Mouse (Mus musculus): ENCODE results near the gene Dctn1.

Dctn1 gene

DNA sequence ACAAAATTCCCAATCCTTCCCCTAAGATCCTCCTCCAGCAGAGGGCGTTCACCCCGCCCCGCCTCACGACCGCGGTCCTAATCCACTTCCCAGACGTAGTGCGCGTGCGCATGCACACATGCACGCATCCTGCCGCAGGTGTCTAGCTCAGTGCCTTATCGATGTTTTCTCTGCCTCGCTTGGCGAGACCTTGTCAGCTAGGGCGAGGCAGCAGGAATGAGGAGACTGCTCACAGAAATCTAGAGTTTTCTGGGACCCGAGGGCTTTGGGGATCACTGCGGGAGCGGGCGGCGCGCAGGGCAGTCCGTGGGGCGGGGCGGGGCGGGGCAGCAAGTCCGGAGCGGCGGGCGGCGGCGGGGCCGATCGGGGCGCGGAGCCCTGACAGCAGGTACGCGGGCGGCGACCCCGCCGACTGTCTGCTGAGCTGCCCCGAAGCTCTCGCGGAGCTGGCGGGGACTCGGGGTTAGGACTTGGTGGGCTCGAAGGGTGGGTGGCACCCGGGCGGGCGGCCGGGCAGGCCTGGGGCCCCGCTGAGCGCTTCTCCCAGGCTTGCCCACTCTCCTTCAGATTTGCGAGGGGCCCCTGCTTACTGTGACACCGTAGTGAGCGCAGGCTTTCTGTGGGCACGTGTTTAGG is at the start of gene Dctn1:
Gene Dctn1, plus strand, starts transcription at position 314 of the 636 bp plus-strand sequence.
- peak; percentile 91 to 95 for DNase-seq (ENCODE audit: low spot score in 2 of 2)

DNA sequence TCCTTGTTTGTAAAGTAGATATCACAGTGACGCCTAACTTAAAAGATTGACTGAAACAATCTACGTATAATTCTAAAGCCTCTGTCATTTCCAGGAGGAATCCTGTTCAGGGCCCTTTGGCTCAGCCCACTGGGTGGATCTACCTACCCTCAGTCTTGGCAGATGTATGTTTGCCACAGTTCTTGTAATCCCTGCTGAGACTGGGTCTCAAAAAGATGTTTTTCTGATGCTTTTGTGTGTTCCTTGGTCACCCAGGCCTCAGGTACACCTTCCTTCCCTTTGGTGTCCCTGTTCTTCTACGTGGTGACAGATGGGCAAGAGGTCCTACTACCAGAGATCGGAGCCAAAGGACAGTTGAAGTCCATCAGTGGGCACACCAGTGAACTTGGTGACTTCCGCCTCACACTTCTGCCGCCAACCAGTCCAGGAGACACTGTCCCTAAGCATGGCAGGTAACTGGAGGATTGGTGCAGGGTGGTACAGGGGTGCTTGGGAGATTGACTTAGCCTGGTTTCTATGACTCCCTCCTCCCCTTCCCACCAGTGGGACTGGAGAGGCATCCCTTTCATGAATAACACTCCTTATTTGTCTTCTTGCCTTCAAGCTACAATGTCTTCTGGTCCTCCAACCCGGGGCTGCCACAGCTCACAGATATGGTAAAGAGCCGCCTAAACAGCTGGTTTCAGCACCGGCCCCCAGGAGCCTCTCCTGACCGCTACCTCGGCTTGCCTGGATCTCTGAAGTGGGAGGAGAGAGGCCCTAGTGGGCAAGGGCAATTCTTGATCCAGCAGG is 49.2 kb upstream of the Dctn1 start:
- DNase-seq (ENCODE audit: low spot score in 2 of 2), result no peak

DNA sequence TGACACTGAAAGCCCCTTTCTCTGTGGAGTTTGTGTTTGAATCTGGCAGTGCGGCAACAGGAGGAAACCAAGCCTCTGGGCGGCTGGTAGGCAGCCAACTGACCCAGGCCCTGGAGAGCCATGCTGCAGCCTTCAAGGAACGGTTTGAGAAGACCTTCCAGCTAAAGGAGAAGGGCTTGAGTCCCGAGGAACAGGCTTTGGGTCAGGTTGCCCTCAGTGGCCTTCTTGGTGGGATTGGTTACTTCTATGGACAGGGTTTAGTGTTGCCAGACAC is 48.6 kb upstream of the Dctn1 start:
- DNase-seq (ENCODE audit: low spot score in 2 of 2), result peak in 1 of 2 experiments; percentile 0

DNA sequence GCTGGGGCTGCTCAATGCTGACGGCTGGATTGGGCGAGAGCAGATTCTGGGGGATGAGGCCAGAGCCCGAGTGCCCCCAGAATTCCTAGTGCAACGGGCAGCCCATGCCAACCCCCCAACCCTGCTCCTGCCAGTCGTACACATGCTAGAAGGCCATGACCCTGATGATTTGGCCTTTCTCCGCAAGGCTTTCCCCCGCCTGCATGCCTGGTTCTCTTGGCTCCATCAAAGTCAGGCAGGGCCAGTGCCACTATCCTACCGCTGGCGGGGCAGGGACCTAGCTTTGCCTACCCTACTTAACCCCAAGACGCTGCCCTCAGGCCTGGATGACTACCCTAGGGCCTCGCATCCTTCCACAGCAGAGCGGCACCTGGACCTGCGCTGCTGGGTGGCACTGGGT is 48.1 kb upstream of the Dctn1 start:
- peak in 1 of 2 experiments; percentile 1 for DNase-seq (ENCODE audit: low spot score in 2 of 2)

DNA sequence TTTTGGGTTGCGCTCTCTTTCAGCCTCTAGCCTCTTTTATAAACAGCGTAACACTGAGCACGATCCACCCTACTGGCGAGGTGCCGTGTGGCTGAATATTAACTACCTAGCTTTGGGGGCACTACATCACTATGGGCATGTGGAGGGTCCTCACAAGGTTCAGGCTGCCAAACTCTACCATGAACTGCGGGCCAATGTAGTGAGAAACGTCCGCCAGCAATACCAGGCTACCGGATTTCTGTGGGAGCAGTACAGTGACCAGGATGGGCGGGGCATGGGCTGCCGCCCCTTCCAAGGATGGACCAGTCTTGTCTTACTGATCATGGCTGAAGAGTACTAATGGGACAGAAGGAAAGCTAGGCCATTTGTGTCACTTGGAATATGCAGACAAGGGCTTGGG is 47.4 kb upstream of the Dctn1 start:
- DNase-seq (ENCODE audit: low spot score in 2 of 2), result no peak

DNA sequence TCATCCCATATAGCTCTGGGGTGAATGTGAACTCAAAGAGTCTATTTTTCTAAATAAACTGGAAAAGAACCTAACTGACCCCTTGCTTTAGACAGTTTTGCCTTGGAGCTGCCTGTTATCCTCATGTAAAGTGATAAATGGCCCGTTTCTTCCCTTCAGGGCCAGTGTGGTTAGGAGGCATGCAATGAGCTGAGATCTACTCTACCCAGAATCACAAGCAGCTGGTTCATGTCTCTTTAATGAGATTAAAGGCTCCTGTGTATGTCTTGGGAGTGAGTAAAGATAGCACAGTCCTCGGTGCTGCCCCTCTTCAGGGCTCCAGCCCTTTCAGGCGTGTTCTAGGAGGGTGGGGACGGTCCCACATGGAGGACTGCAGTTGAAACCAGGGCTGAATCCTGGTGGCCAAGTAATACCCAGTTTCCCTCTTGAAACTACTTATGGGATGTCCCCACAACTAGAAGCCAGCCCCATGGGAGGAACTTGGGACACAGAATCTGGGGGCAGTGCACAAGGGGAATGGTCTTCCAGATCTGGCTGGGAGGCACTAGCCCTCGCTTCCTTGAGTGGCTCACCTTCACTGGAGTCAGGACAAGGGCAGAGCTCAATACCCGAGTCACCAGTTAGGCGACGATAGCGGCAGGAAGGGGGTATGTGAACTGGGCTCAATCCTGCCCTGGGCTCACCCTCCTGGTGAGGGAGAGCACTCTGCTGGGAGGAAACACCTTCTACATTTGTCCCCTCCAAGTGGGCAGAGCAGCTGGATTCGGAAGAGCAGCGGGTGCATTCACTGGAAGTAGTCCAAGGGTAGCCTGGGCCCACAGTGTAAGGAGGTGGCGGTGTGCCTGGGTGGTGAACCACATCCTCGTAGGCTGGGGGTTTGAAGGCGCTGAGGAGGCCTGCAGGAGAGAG is 46.6 kb upstream of the Dctn1 start:
- no peak for DNase-seq (ENCODE audit: low spot score in 2 of 2)

DNA sequence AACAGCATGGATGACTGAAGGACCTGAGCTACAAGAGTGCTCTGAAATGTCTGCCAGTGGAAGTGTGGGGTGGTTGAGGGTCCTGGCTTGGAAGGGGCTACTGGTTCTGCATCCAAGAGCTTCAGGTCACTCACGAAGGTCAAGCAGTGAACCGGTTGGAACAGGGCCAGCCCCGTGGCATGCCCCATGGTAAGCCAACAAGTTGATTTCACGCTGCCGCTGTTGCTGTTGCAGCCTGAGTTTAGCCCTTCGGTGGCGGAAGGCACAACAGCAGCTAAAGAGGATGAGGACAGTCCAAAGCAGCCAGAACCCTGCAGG is 46.0 kb upstream of the Dctn1 start:
- DNase-seq (ENCODE audit: low spot score in 2 of 2), result no peak

DNA sequence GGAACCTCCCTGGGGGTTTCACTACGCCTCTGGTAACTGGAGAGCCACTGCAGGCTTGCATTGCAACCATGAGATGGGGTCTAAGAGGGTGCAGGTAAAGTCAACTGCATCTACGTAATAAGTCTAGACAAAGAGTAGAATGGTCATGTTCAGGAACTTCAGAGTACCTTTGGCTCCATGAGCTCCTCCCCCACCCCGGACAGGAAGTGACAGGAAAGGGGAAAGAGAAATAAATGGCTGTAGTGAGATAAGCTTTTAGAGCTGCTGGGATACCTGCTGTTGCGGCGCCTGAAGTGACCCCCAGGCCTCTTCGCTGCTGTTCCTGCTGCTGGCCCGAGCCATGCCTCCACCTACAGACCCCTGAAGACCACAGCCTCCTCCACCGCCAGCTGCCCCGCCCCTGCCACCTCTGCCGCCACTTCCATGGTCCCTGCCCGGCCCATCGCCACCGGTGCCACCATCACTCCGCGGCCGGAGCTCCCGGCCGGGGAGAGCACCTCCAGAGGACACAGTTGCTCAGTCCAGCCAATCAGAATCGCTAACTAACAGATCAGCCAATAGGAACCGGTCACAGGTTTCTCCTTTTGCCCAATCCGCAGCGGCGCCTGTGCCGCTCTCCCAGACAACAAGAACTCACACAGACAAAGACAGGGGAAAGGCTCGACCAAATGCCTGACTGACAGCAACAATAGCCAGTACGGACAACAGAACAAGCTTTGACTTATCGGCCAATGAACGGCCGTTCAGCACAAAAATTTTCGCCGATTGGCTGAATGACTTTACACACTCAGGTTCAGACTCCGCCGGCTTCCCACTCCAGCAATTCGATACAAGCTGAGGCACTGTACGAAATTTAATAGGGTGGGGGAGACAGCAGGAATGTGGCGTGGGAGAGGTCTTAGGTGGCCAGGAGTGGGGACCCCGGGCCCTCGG is 44.5 kb upstream of the Dctn1 start, which contains the start of gene Wbp1:
Gene Wbp1, minus strand, starts transcription at position 630 of the 933 bp plus-strand sequence.
- DNase-seq (ENCODE audit: low spot score in 2 of 2), result peak; percentile 99 to 100

DNA sequence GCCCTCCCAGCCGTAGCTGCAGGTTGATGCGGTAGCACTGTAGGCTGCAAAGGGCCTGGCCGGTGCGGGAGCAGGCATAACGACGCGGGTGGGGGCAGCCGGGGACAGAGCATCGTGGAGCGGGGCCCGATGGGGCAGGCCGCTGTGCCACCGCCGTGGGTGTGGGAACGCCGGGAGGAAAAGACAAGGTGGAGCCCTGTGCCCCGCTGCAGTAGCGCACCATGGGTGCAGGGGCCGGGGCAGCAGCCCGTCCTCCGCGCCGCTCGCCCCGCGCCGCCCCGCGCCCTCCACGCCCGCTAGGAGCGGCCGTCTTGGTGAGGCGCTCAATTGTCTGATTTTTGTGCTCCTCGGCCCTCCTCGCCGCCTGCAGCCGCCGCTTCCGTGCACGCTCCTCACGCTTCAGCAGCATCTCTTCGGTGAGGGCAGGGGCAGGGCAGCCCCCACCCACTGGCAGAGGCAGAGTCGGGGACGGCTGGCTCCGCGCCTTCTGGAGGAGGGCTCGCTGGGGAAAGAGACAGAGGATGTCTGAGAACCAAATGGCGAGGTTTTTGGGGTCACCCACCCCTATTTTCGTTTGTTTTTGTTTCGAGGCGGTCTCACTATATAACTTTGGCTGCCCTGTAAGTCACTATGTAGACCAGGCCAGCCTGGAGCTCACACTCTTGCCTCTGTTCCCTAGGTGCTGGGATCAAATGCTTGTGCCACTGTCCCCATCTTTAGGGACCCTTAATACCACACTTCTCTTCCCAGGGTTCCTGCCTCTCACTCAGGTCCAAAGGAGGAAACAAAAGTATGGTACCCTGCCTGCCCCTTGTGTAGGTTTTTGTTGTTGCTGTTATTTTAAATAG is 43.6 kb upstream of the Dctn1 start:
- no peak for DNase-seq (ENCODE audit: low spot score in 2 of 2)

DNA sequence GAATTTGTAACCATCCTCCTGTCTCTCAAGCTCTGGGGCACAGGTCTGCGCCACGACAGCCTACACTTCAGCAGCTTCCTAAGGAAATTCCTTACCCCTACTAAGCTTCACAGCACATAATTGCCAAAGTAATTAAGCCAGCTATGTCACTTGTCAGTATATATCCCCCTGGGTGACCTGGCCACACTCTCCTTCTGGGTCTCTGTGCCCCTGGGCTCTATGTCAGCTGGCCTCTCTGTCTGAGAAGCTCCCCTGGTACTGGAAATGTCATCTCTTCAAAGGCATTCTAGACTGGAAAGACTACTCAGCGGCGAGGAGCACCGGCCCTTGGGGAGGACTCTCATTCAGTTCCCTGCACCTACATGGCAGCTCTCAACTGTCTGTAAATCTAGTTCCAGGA is 42.8 kb upstream of the Dctn1 start:
- DNase-seq (ENCODE audit: low spot score in 2 of 2), result no peak

DNA sequence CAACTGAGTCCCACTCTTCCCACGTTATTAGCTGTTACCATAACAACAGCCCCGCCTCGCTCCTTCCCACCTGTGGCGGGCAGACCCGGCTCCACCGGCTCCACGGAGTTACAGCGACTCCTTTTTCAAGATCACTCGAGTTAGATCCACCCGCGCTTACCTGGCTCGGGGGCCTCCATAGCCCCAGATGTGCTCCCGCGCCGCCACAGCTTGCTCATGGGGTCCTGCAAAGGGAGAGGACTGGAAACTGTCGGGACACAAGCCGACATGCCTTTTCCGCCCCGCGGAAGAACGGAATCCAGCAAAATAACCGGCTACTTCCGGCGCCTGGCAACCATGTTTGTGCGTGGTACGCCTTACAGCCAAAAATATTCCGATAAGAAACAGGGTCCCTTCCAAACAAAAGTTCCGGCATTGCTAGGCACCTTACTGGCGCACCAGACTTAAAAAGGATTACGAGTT is 40.8 kb upstream of the Dctn1 start:
- peak; percentile 86 to 93 for DNase-seq (ENCODE audit: low spot score in 2 of 2)

DNA sequence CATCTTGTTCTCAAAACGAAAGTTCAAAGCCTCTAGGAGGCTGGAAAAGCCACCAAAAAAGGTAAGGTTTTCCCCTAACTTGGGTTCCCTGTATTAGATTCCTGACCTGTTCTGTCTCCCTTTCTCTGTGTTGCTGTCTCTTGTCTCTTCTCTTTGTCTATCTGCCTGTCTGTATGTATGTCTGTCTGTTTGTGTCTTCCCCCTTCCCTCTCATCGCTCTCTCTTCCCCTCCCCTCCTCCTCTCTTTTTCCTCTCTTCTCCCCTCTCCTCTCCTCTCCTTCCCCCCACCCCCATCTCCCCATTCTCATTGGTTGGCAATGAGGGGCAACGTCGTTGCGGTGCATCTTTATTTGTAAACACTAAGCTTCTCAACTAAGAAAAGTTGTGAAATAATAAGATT is 40.4 kb upstream of the Dctn1 start, which contains the start of gene Ino80b:
Gene Ino80b, minus strand, starts transcription at position 101 of the 400 bp plus-strand sequence.
- no peak for DNase-seq (ENCODE audit: low spot score in 2 of 2)

DNA sequence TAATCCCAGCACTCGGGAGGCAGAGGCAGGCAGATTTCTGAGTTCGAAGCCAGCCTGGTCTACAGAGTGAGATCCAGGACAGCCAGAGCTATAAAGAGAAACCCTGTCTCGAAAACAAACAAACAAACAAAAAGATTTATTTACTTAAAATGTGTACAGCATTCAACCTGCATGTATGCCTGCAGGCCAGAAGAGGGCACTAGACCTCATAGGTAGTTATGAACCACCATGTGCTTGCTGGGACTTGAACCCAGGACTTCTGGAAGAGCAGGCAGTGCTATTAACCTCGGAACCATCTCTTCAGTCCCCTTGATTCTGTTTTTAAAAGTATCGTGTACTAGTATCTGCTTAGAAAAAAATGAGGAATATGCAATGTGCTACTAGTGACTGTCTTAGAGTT is 38.3 kb upstream of the Dctn1 start:
- no peak for DNase-seq (ENCODE audit: low spot score in 2 of 2)

DNA sequence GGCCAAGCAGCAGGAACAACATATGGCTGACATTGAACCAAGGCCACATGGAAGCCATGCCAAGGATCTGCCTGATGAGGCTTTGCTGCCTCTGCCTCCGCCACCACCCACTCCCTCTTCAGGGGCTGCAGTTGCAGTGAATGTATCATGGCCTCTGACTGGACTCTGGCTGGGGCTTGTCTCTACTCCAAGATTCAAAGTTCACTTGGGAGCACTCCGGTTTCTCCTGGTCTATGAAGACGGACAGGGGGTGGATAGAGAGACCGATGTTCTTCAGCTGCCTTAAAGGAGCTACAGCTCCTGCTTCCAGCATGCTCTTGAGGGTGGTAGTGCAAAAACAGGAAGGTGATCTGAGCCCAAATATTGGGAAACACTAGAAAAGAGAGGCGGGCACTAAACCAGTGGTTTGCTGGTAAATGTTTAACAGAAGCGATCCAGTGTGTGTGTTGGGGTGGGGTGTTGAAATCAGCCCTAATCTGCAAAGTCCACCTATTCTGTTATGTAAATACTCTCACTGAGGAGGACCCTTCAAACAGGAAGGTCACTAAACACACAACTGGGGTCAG is 34.2 kb upstream of the Dctn1 start:
- DNase-seq (ENCODE audit: low spot score in 2 of 2), result no peak

DNA sequence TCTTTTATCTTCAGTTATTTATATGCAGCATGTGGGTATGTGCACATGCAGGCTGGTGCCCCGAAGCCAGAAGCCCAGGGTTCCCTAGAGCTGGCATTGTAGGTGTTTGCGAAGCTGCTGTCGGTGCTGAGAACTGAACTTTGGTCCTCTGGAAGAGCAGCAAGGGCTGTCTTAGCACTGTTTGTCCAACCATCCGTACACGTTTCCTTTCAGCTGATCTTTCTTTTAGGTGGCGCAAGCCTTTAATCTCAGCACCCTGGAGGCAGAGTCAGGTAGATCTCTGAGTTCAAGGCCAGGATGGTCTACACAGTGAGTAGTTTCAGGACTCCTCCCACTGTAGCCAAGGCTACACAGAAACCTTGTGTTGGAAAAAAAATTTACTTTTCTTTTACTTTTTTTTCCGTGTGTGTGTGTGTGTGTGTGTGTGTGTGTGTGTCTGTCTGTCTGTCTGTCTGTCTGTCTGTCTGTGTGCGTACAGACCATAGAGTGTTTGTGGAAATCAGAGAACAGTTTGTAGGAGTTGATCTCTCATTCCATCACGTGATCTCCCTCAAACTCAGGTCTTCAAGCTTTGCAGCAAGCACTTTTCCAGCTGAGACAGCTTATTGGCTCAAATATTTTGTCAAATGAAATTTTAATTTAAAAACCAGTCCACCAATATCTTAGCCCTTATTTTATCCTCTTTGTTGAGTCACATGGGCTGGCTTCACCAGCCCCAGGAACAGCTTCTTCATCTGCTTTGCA is 33.4 kb upstream of the Dctn1 start:
- no peak for DNase-seq (ENCODE audit: low spot score in 2 of 2)

DNA sequence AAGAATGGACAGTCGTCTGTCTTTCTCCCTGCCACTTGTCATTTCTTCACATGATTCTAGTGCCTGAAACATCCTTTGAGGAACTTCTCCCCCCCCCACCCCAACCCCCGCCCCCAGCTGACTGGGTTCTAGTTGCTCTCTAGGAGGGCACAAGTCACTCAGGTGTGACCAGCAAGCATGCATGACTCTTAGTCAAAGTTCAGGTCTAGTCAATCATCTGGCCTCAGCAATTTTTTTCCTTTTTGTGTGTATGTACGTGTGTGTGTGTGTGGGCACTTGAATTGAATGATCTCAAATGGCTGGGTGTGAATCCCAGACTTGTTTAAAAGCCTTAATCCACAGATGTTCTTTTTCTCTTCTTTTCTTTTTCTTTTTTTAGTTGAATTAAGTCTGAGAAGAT is 31.5 kb upstream of the Dctn1 start:
- DNase-seq (ENCODE audit: low spot score in 2 of 2), result no peak

DNA sequence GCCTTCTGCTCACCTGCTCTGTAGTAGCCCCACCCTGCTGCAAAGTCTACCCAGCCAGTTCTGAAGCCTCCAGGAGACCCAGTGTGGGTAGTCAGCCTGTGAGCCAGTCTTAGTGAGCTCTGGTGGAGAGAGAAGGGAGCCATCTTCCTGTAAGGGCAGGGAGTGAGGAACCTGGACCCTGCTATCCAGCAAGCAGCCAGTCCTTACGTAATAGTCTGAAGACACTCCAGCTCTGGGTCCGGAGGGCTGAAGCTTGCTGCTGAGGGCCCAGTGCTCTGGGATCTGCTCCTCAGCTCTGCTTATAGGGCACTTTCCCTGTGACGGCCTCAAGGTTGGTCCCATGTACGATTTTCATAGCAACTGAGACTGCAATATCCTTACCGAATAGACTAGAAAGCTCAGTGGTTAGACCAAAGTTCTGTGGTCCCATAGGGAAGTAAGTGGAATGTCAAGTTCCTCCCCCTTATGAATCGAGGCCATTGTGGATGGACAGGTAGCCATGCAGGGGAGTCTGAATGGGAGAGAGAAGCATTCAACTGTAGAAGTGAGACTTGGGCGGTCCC is 30.7 kb upstream of the Dctn1 start, which contains the start of gene Rtkn:
Gene Rtkn, plus strand, starts transcription at position 513 of the 563 bp plus-strand sequence.
- no peak for DNase-seq (ENCODE audit: low spot score in 2 of 2)

DNA sequence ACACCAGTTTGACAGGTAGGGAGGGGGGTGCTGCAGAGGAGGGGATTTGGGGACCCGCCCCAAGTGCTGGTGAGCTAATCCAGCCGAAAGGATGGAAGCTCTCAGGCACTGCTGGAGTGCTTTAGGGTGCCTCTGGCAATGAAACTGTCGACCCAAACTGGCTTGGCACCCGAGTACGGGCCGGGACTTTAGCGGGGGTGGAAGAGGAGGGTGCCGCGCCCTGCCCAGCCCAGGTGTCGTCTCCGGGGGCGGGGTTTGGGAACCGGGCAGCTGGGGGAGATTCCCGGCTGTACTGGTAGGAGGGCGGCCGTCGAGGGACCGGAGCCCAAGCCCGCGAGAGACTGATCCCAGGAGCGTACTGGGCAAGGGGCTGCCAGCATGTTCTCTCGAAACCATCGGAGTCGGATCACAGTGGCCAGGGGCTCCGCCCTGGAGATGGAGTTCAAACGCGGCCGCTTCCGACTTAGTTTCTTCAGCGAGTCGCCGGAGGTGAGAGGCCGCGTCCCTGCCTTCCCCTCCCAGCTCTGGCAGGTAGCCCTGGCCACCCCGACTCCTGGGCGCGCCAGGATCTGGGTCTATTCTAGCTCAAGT is 30.1 kb upstream of the Dctn1 start:
- peak in 1 of 2 experiments; percentile 47 for DNase-seq (ENCODE audit: low spot score in 2 of 2)

Measured in heart, adult 9 months (tissue).